Mouse (Mus musculus) lung, postnatal 0 days (tissue): ENCODE results near the gene Trhde. TPM values are rescaled to one million over a fixed set of nuclear protein-coding genes. Genes with fewer than 3 reads are reported as not detected.

Experiments used
- ATAC-seq: fragments of 200-750 bp; cut with Nextera tagmentation; 2 replicates; pipeline ENCODE4 v1.8.0; 2017; ENCODE audit warnings: moderate library complexity
- DNase-seq: peaks from one replicate; pipeline ENCODE4 v3.0.0-alpha.2; 2016; ENCODE audit warnings: low spot score
- H3K27ac ChIP-seq: fragments of 300-500 bp; sonication (generic); 2 replicates; pipeline ENCODE4 v1.5.1; 2014; ENCODE audit warnings: antibody characterized with exemption, mild to moderate bottlenecking, low read length, mixed read lengths
- H3K27me3 ChIP-seq: fragments of 300-500 bp; sonication (generic); replicated peaks from 2 replicates; pipeline ENCODE4 v1.6.1; 2014; ENCODE audit warnings: low read length, mixed read lengths; ENCODE audit not compliant: insufficient read depth
- H3K36me3 ChIP-seq: fragments of 300-500 bp; sonication (generic); 2 replicates; pipeline ENCODE4 v1.6.1; 2014; ENCODE audit warnings: low read length, mixed read lengths; ENCODE audit not compliant: insufficient read depth
- H3K4me1 ChIP-seq: fragments of 300-500 bp; sonication (generic); 2 replicates; pipeline ENCODE4 v1.6.1; 2014; ENCODE audit warnings: antibody characterized with exemption, low read depth, low read length, mixed read lengths; ENCODE audit not compliant: insufficient read depth
- H3K4me2 ChIP-seq: fragments of 300-500 bp; sonication (generic); replicated peaks from 2 replicates; pipeline ENCODE4 v1.6.1; 2014; ENCODE audit warnings: low read depth, mild to moderate bottlenecking, low read length, moderate library complexity, mixed read lengths
- H3K4me3 ChIP-seq: fragments of 300-500 bp; sonication (generic); 2 replicates; pipeline ENCODE4 v1.5.1; 2014; ENCODE audit warnings: low read depth, low read length
- H3K9ac ChIP-seq: fragments of 300-500 bp; sonication (generic); replicated peaks from 2 replicates; pipeline ENCODE4 v1.6.1; 2014; ENCODE audit warnings: low read depth, mild to moderate bottlenecking
- H3K9me3 ChIP-seq: fragments of 300-500 bp; sonication (generic); 2 replicates; pipeline ENCODE4 v1.6.1; 2016; ENCODE audit warnings: low read length, mixed read lengths
- CTCF ChIP-seq: IDR thresholded peaks from 2 replicates; pipeline ENCODE4 v1.5.1; 2016; ENCODE audit warnings: antibody characterized with exemption, mild to moderate bottlenecking
- EP300 ChIP-seq: IDR thresholded peaks from 2 replicates; pipeline ENCODE4 v1.6.1; 2016; ENCODE audit warnings: antibody characterized with exemption, mild to moderate bottlenecking, control low read depth
- WGBS: fragments of 180-500 bp; shearing (Covaris S2); extraction: QIAGEN DNeasy Blood & Tissue Kit; methylation state at CpG from one replicate; pipeline ENCODE4 v1.1.7; 2014; 5-methylcytosine and 5-hydroxymethylcytosine counted together
- polyA plus RNA-seq: library from polyadenylated mRNA; unstranded; fragments of >200 nt; fragmentation: Nextera tagmentation; extraction: Ambion mirVana; gene quantifications from 2 replicates; pipeline ENCODE4 v1.2.1, GENCODE M21; 2015

The Trhde gene
- polyA plus RNA-seq, 1 experiment from 2014 or later: not detected

DNA sequence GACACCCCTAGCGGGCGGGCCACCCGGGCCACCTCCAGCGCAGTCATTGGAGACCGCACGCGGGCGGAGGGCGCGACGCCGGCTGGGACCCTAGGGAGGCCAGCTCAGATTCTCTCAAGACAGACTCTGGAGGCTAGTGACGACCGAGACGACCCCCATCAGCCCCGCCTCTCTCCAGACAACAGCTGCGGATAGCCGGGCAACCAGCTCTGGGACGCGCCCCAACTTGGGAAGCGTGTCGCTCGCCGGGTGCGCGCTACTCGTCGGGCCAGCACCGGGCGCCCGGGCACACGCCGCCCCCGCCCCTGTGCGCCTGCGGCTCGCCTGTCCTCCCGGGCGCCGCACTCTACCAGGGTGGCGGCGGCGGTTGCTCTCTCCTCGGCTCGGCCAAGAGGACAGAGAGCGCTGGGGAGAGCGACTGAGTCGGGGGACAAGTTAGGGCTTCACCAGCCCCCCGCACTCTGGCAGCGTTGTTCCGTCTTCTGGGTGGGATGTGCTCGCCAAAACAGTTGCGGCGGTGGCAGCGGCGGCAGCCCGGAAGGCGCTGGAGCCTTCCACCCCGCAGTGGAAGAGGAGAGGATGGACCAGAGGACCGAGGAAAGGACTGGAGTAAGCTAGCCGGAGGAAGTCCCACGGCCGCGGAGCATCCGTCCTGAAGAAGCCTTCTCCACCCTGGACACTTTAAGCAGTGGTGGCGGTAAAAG lies 498 bp downstream of the Trhde start:
- Histone ChIP-seq H3K4me1 (no peaks in the 10 kb centered on the region), H3K9me3 (no peaks in the 10 kb centered on the region), H3K36me3 (no peaks in the 10 kb centered on the region), H3K27me3 (peaks cover 36% of the 10 kb centered on the region), H3K9ac (no peak overlapping the region), H3K4me3 (peak overlapping the region; percentile 35), H3K4me2 (peak overlapping the region; percentile 67), H3K27ac (no peak overlapping the region)
- ATAC-seq (peak; percentile 49), DNase-seq (peak; percentile 10)
- no peak for TF ChIP-seq CTCF
- TF ChIP-seq EP300: no peak
- WGBS: 1% methylated on average over 49 of the region's 66 CpGs

GRCm38 (mm10) chr10:114800331-114801304 lies 1.5 kb downstream of the Trhde start:
- no peaks in the 10 kb centered on the region for H3K4me1 ChIP-seq
- H3K27me3 ChIP-seq: peaks cover 36% of the 10 kb centered on the region
- no peaks in the 10 kb centered on the region for H3K36me3 ChIP-seq
- no peak overlapping the region for H3K27ac ChIP-seq
- no peak; the same call in 1 of the 2 replicates for ATAC-seq
- H3K4me3 ChIP-seq: 0 out of 2 replicates have a peak overlapping the region, but pooled peaks have one; percentile 35
- no peak for DNase-seq
- TF ChIP-seq EP300 (no peak), CTCF (no peak)
- H3K9me3 ChIP-seq: no peaks in the 10 kb centered on the region
- WGBS: 8% methylated on average over 75 of the region's 75 CpGs
- H3K9ac ChIP-seq: no peak overlapping the region
- H3K4me2 ChIP-seq: peak overlapping the region; percentile 67

DNA sequence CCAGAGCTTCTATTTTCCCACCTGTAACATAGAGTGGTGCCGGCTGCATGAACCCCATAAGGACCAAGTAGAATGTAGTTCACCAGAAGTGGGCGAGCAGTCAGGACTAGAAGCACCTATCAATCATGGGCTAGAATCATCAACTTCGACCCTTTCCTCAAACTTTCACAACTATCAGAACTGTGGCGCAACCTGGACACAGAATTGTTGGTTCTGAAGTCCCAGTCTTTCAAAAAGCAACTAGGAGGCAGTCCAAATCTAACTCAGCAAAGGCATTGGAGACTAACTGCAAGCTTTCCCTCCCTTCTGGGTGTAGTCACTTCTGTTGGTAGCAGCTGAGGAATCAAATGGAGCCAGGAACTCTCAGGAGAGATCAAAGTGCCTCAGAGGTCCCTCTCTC lies 2.6 kb downstream of the Trhde start:
- no peaks in the 10 kb centered on the region for H3K9me3 ChIP-seq
- H3K27me3 ChIP-seq: peaks cover 36% of the 10 kb centered on the region
- no peaks in the 10 kb centered on the region for H3K4me1 ChIP-seq
- ATAC-seq (no peak), DNase-seq (no peak)
- no peak overlapping the region for H3K4me2 ChIP-seq
- no peaks in the 10 kb centered on the region for H3K36me3 ChIP-seq
- no peak overlapping the region for H3K27ac ChIP-seq
- no peak overlapping the region for H3K4me3 ChIP-seq
- no peak overlapping the region for H3K9ac ChIP-seq
- TF ChIP-seq EP300: no peak
- TF ChIP-seq CTCF: no peak
- 77% methylated on average over 4 of the region's 4 CpGs for WGBS

GRCm38 (mm10) chr10:114798788-114799187 lies 3.3 kb downstream of the Trhde start:
- Histone ChIP-seq H3K9ac (no peak overlapping the region), H3K4me3 (no peak overlapping the region), H3K4me2 (no peak overlapping the region), H3K36me3 (no peaks in the 10 kb centered on the region), H3K9me3 (no peaks in the 10 kb centered on the region), H3K27me3 (peaks cover 36% of the 10 kb centered on the region), H3K4me1 (no peaks in the 10 kb centered on the region), H3K27ac (no peak overlapping the region)
- WGBS: 29% methylated on average over 1 of the region's 1 CpGs
- TF ChIP-seq CTCF: no peak
- no peak for TF ChIP-seq EP300
- ATAC-seq (no peak), DNase-seq (no peak)

- DNase-seq (no peak), ATAC-seq (no peak)
- Histone ChIP-seq H3K4me2 (no peak overlapping the region), H3K27ac (no peak overlapping the region), H3K9ac (no peak overlapping the region), H3K9me3 (no peaks in the 10 kb centered on the region), H3K4me3 (no peak overlapping the region), H3K36me3 (no peaks in the 10 kb centered on the region), H3K4me1 (no peaks in the 10 kb centered on the region), H3K27me3 (peaks cover 36% of the 10 kb centered on the region)
- TF ChIP-seq EP300: no peak
- TF ChIP-seq CTCF: no peak
- WGBS: 41% methylated on average over 5 of the region's 5 CpGs
Observed at GRCm38 (mm10) chr10:114798218-114798617, 3.9 kb downstream of the Trhde start.

GRCm38 (mm10) chr10:114797664-114798063 lies 4.4 kb downstream of the Trhde start:
- WGBS: 70% methylated on average over 1 of the region's 1 CpGs
- Histone ChIP-seq H3K27ac (no peak overlapping the region), H3K36me3 (no peaks in the 10 kb centered on the region), H3K4me1 (no peaks in the 10 kb centered on the region), H3K4me3 (no peak overlapping the region), H3K4me2 (no peak overlapping the region), H3K27me3 (peaks cover 35% of the 10 kb centered on the region), H3K9ac (no peak overlapping the region), H3K9me3 (no peaks in the 10 kb centered on the region)
- TF ChIP-seq EP300: no peak
- no peak for TF ChIP-seq CTCF
- DNase-seq (no peak), ATAC-seq (no peak)
